Mouse (Mus musculus) stomach, postnatal 0 days (tissue): ENCODE results near the gene Rev1. TPM values are rescaled to one million over a fixed set of nuclear protein-coding genes. Genes with fewer than 3 reads are reported as not detected.
A peak's percentile ranks its signal among the peaks of the same experiment; 100 is the strongest.

Experiments used
- ATAC-seq: fragments of 200-750 bp; cut with Nextera tagmentation; 2 replicates; pipeline ENCODE4 v1.8.0; 2017; ENCODE audit not compliant: low FRiP score, low TSS enrichment
- DNase-seq: peaks from one replicate; pipeline ENCODE4 v3.0.0-alpha.2; 2016; ENCODE audit warnings: low spot score
- H3K27ac ChIP-seq: fragments of 300-500 bp; sonication (generic); replicated peaks from 2 replicates; pipeline ENCODE4 v1.5.1; 2014; ENCODE audit warnings: mild to moderate bottlenecking, control low read depth
- H3K27me3 ChIP-seq: fragments of 300-500 bp; sonication (generic); 2 replicates; pipeline ENCODE4 v1.6.1; 2014; ENCODE audit warnings: low read length; ENCODE audit not compliant: control insufficient read depth, insufficient read depth
- H3K36me3 ChIP-seq: fragments of 300-500 bp; sonication (generic); 2 replicates; pipeline ENCODE4 v1.6.1; 2014; ENCODE audit warnings: low read length, mixed read lengths; ENCODE audit not compliant: control insufficient read depth, insufficient read depth
- H3K4me1 ChIP-seq: fragments of 300-500 bp; sonication (generic); replicated peaks from 2 replicates; pipeline ENCODE4 v1.6.1; 2014; ENCODE audit warnings: antibody characterized with exemption; ENCODE audit not compliant: control insufficient read depth, insufficient read depth
- H3K4me2 ChIP-seq: fragments of 300-500 bp; sonication (generic); replicated peaks from 2 replicates; pipeline ENCODE4 v1.6.1; 2014; ENCODE audit warnings: low read depth, mild to moderate bottlenecking, control low read depth, moderate library complexity
- H3K4me3 ChIP-seq: fragments of 300-500 bp; sonication (generic); 2 replicates; pipeline ENCODE4 v1.5.1; 2014; ENCODE audit warnings: low read depth, low read length, control low read depth
- H3K9ac ChIP-seq: fragments of 300-500 bp; sonication (generic); 2 replicates; pipeline ENCODE4 v1.6.1; 2014; ENCODE audit warnings: mild to moderate bottlenecking, low read length, control low read depth, mixed read lengths
- H3K9me3 ChIP-seq: fragments of 300-500 bp; sonication (generic); 2 replicates; pipeline ENCODE4 v1.6.1; 2016; ENCODE audit warnings: low read length; ENCODE audit not compliant: control insufficient read depth
- CTCF ChIP-seq: IDR thresholded peaks from 2 replicates; pipeline ENCODE4 v1.5.1; 2016; ENCODE audit warnings: antibody characterized with exemption, low read depth, mild to moderate bottlenecking, moderate library complexity
- EP300 ChIP-seq: optimal IDR thresholded peaks from 2 replicates; pipeline ENCODE3; 2016; ENCODE audit warnings: antibody characterized with exemption
- whole genome bisulfite sequencing: fragments of 180-500 bp; shearing (Covaris S2); extraction: QIAGEN DNeasy Blood & Tissue Kit; methylation state at CpG from one replicate; pipeline ENCODE4 v1.1.7; 2014; 5-methylcytosine and 5-hydroxymethylcytosine counted together
- polyA plus RNA-seq: library from polyadenylated mRNA; unstranded; fragments of >200 nt; fragmentation: Nextera tagmentation; extraction: Ambion mirVana; gene quantifications from 2 replicates; pipeline ENCODE4 v1.2.1, GENCODE M21; 2015

Rev1 gene
- polyA plus RNA-seq, 1 experiment from 2014 or later = 8.4 TPM

GRCm38 (mm10) chr1:38128919-38129436 lies 623 bp downstream of the Rev1 start:
- under 1% methylated on average over 42 of the region's 68 CpGs for WGBS

DNA sequence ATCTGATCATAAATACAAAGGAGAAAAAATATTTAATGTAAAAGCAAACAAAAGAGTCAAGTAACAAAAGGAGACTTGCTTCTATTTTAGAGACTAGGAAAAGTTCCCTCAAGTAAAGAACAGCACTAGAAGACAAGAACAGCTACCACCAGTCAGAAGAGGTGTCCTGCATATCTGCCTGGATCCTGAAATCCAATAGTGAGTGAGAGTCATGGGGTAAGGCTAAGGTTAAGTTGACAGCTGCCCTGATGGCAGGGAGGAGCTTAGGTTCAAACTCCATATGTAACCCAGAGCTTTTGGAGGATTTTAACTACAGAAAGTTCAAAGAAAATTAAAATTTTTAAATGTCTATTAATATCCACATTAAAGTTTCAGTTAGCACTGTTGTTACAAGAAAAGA lies 2.6 kb downstream of the Rev1 start:
- no peaks in the 10 kb centered on the region for H3K4me1 ChIP-seq
- no peaks in the 10 kb centered on the region for H3K27me3 ChIP-seq
- H3K4me3 ChIP-seq = no peak overlapping the region
- H3K9ac ChIP-seq = no peak overlapping the region
- ATAC-seq (no peak), DNase-seq (no peak)
- H3K36me3 ChIP-seq = no peaks in the 10 kb centered on the region
- H3K9me3 ChIP-seq = no peaks in the 10 kb centered on the region
- no peak overlapping the region for H3K4me2 ChIP-seq
- no peak overlapping the region for H3K27ac ChIP-seq
- TF ChIP-seq CTCF (no peak), EP300 (no peak)

More at GRCm38 (mm10) chr1:38128919-38129436, 623 bp downstream of the Rev1 start:
- H3K4me3 ChIP-seq = peak overlapping the region; percentile 83
- H3K9ac ChIP-seq = peak overlapping the region; percentile 86
- H3K27ac ChIP-seq = peak overlapping the region; percentile 93
- ATAC-seq (peak; percentile 45), DNase-seq (peak; percentile 68)
- peak overlapping the region; percentile 61 for H3K4me2 ChIP-seq
- H3K9me3 ChIP-seq = no peaks in the 10 kb centered on the region
- TF ChIP-seq EP300 (no peak), CTCF (no peak)
- no peaks in the 10 kb centered on the region for H3K36me3 ChIP-seq
- no peaks in the 10 kb centered on the region for H3K4me1 ChIP-seq
- no peaks in the 10 kb centered on the region for H3K27me3 ChIP-seq

GRCm38 (mm10) chr1:38126426-38126825 lies 3.2 kb downstream of the Rev1 start:
- DNase-seq = no peak
- no peaks in the 10 kb centered on the region for H3K4me1 ChIP-seq
- no peak overlapping the region for H3K4me2 ChIP-seq
- H3K27me3 ChIP-seq = no peaks in the 10 kb centered on the region
- 67% methylated on average over 3 of the region's 3 CpGs for WGBS
- no peaks in the 10 kb centered on the region for H3K36me3 ChIP-seq
- TF ChIP-seq CTCF = no peak
- TF ChIP-seq EP300 = no peak
- no peaks in the 10 kb centered on the region for H3K9me3 ChIP-seq
- H3K27ac ChIP-seq = no peak overlapping the region
- ATAC-seq = no peak
- no peak overlapping the region for H3K9ac ChIP-seq
- H3K4me3 ChIP-seq = no peak overlapping the region

- Histone ChIP-seq H3K27me3 (no peaks in the 10 kb centered on the region), H3K36me3 (no peaks in the 10 kb centered on the region), H3K4me1 (no peaks in the 10 kb centered on the region), H3K4me2 (no peak overlapping the region), H3K9ac (no peak overlapping the region), H3K27ac (no peak overlapping the region), H3K4me3 (no peak overlapping the region), H3K9me3 (no peaks in the 10 kb centered on the region)
- DNase-seq = no peak
- TF ChIP-seq CTCF = no peak
- no peak for TF ChIP-seq EP300
- ATAC-seq = no peak
Measured at GRCm38 (mm10) chr1:38124261-38124660, 5.3 kb downstream of the Rev1 start.

GRCm38 (mm10) chr1:38120877-38121276 lies 8.7 kb downstream of the Rev1 start:
- Histone ChIP-seq H3K4me3 (no peak overlapping the region), H3K27me3 (no peaks in the 10 kb centered on the region), H3K4me1 (no peaks in the 10 kb centered on the region), H3K9ac (no peak overlapping the region), H3K27ac (no peak overlapping the region), H3K4me2 (no peak overlapping the region), H3K36me3 (no peaks in the 10 kb centered on the region), H3K9me3 (no peaks in the 10 kb centered on the region)
- peak; percentile 40; the same call in 1 of the 2 replicates for ATAC-seq
- WGBS = 46% methylated on average over 5 of the region's 5 CpGs
- DNase-seq = no peak
- no peak for TF ChIP-seq EP300
- no peak for TF ChIP-seq CTCF

DNA sequence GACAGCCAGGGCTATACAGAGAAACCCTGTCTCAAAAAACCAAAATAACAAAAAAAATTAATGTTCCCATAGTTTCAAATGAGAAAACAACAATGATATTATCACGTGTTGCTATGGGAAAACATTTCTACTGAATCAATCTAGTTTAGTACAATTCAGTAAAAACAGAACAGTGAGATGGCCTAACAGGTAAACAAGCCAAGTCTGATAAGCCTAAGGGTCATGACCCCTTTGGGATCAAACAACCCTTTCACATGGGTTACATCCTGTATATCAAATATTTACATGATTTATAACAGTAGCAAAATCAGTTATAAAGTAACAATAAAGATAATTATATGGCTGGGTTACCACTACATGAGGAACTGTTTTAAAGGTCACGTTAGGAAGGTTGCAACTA lies 11.0 kb downstream of the Rev1 start:
- DNase-seq (no peak), ATAC-seq (no peak)
- no peak overlapping the region for H3K4me3 ChIP-seq
- H3K4me1 ChIP-seq = no peaks in the 10 kb centered on the region
- H3K27ac ChIP-seq = no peak overlapping the region
- H3K36me3 ChIP-seq = no peaks in the 10 kb centered on the region
- H3K9me3 ChIP-seq = no peaks in the 10 kb centered on the region
- WGBS = 79% methylated on average over 2 of the region's 2 CpGs
- TF ChIP-seq CTCF (no peak), EP300 (no peak)
- H3K27me3 ChIP-seq = no peaks in the 10 kb centered on the region
- H3K4me2 ChIP-seq = no peak overlapping the region
- H3K9ac ChIP-seq = no peak overlapping the region
